Comparison of ENCODE assay signal across 1 mouse cellular context in genomic region chrX:93831561-93832336, GRCm38 (mm10).
TF ChIP-seq lines count a peak whose summit lies in the region.

Pdk3 (minus strand) TSS chrX:93832201.

TF ChIP-seq in CH12.LX, 34 proteins besides CTCF, POLR2A, EP300 and RAD21 (continued from another document):
- TF ChIP-seq NRF1 (IDR thresholded peaks at IDR 0.05; ENCODE audit: low read depth, low read length) (no peak), KAT2A (IDR thresholded peaks at IDR 0.05; ENCODE audit: insufficient replicate concordance, low read length) (no peak), IRF4 (IDR thresholded peaks at IDR 0.05; ENCODE audit: low read depth, low read length) (no peak), GABPA (IDR thresholded peaks at IDR 0.05; ENCODE audit: insufficient replicate concordance, low read depth, low read length) (no peak), ETS1 (conservative IDR thresholded peaks at IDR 0.05; ENCODE audit: low read depth, low read length) (no peak), ZC3H11A (IDR thresholded peaks at IDR 0.05; ENCODE audit: low read depth, low read length) (no peak), SMC3 (IDR thresholded peaks at IDR 0.05; ENCODE audit: low read depth, low read length) (no peak), BHLHE40 (IDR thresholded peaks at IDR 0.05; ENCODE audit: low read depth, low read length) (peak; percentile 81), MAX (IDR thresholded peaks at IDR 0.05; ENCODE audit: low read length) (no peak), JUND (conservative IDR thresholded peaks at IDR 0.05; ENCODE audit: low read depth, low read length) (no peak)
